Mouse (Mus musculus): Measurements from ENCODE around the gene Synj1. TPM values are rescaled to one million over a fixed set of nuclear protein-coding genes. Genes with fewer than 3 reads are reported as not detected.

The Synj1 gene
- total and polyA plus RNA-seq, 3 experiments = 4.6 to 20.7 (median 8.1) TPM

GRCm38 (mm10) chr16:91029161-91029743, 18.1 kb upstream of the Synj1 start:
- H3K4me3 ChIP-seq (replicated peaks in 1 of 3; ENCODE audit: low read depth in 2 of 3, low read length in 2 of 3, poor library complexity in 1 of 3) = no peak overlapping the region
- peaks cover 0 to 2% of the 10 kb centered on the region in 2 experiments; a peak in 1 of 4 replicates for H3K4me1 ChIP-seq (ENCODE audit: control insufficient read depth in 1 of 2, insufficient read depth in 2 of 2)
- TF ChIP-seq HCFC1 (IDR thresholded peaks at IDR 0.05; ENCODE audit: low read depth, low read length) = no peak
- no peak for DNase-seq (ENCODE audit: extremely low read depth)
- H3K36me3 ChIP-seq (replicated peaks in 1 of 2; ENCODE audit: control insufficient read depth in 1 of 2, insufficient read depth in 1 of 2, low read length in 1 of 2) = peaks cover 67 to 96% of the 10 kb centered on the region in 2 experiments
- H3K79me2 ChIP-seq (replicated peaks; ENCODE audit: control insufficient read depth, extremely low read depth, insufficient read depth, poor library complexity, severe bottlenecking) = 0 out of 2 replicates have a peak, but pooled peaks cover 9% of the 10 kb centered on the region
- H3K27me3 ChIP-seq (replicated peaks) = no peaks in the 10 kb centered on the region
- in situ Hi-C loops (cut with MboI; ENCODE audit: low pct_ligation_motif_present, low pct_unique_long_range_greater_than_20kb, low sequenced_read_pairs) = no loop called here
- no peak overlapping the region for H3K27ac ChIP-seq (ENCODE audit: insufficient read depth, low read depth)
- no peak overlapping the region for H3K9ac ChIP-seq (ENCODE audit: insufficient read depth, low read depth)
- H3K9me3 ChIP-seq (replicated peaks; ENCODE audit: low read length) = no peaks in the 10 kb centered on the region
- dilution Hi-C loops (cut with MboI; ENCODE audit: extremely low pct_ligation_motif_present, extremely low pct_unique_long_range_greater_than_20kb, low sequenced_read_pairs) = no loop called here
- H3K4me2 ChIP-seq (ENCODE audit: insufficient read depth, low read depth, poor library complexity, severe bottlenecking) = no peak overlapping the region

DNA sequence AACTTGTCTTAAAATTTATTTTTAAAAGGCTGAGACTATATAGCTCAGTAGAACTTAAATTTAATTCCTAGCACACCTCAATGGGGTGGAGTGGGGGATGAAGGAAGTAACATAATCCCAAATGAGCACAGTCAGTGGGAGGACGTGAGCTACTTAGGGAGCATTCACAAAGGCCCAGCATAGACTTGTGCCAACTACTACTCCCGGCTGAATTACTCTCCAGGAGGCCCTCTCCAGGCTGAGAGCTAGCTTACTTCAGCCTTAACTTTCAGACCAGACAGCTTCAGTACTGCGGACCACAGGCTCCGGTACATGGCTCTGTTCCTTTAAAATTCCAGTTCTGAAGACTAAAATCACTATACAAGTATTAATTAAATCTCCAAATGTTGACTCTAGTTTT, 15.2 kb upstream of the Synj1 start:
- H3K79me2 ChIP-seq (replicated peaks; ENCODE audit: control insufficient read depth, extremely low read depth, insufficient read depth, poor library complexity, severe bottlenecking) = peaks cover 6% of the 10 kb centered on the region; the same call in 1 of the 2 replicates
- dilution Hi-C loops (cut with MboI; ENCODE audit: extremely low pct_ligation_motif_present, extremely low pct_unique_long_range_greater_than_20kb, low sequenced_read_pairs) (no loop called here), in situ Hi-C loops (cut with MboI; ENCODE audit: low pct_ligation_motif_present, low pct_unique_long_range_greater_than_20kb, low sequenced_read_pairs) (no loop called here)
- no peak overlapping the region for H3K9ac ChIP-seq (ENCODE audit: insufficient read depth, low read depth)
- H3K4me2 ChIP-seq (ENCODE audit: insufficient read depth, low read depth, poor library complexity, severe bottlenecking) = no peak overlapping the region
- H3K4me1 ChIP-seq (ENCODE audit: control insufficient read depth in 1 of 2, insufficient read depth in 2 of 2) = peaks cover 0 to 6% of the 10 kb centered on the region in 2 experiments; a peak in 2 of 4 replicates
- no peak overlapping the region for H3K4me3 ChIP-seq (replicated peaks in 1 of 3; ENCODE audit: low read depth in 2 of 3, low read length in 2 of 3, poor library complexity in 1 of 3)
- no peak overlapping the region for H3K27ac ChIP-seq (ENCODE audit: insufficient read depth, low read depth)
- DNase-seq (ENCODE audit: extremely low read depth) = no peak
- peaks cover 2% of the 10 kb centered on the region for H3K9me3 ChIP-seq (replicated peaks; ENCODE audit: low read length)
- H3K36me3 ChIP-seq (replicated peaks in 1 of 2; ENCODE audit: control insufficient read depth in 1 of 2, insufficient read depth in 1 of 2, low read length in 1 of 2) = peaks cover 67 to 91% of the 10 kb centered on the region in 2 experiments
- H3K27me3 ChIP-seq (replicated peaks) = no peaks in the 10 kb centered on the region
- TF ChIP-seq HCFC1 (IDR thresholded peaks at IDR 0.05; ENCODE audit: low read depth, low read length) (no peak), ELF1 (IDR thresholded peaks at IDR 0.05; ENCODE audit: low read depth, low read length) (no peak), RAD21 (IDR thresholded peaks at IDR 0.05; ENCODE audit: low read depth, low read length) (no peak), SMC3 (IDR thresholded peaks at IDR 0.05; ENCODE audit: low read depth, low read length) (no peak)

GRCm38 (mm10) chr16:91023384-91023783, 12.3 kb upstream of the Synj1 start:
- Histone ChIP-seq H3K36me3 (replicated peaks in 1 of 2; ENCODE audit: control insufficient read depth in 1 of 2, insufficient read depth in 1 of 2, low read length in 1 of 2) (peaks cover 73 to 94% of the 10 kb centered on the region in 2 experiments), H3K9ac (ENCODE audit: insufficient read depth, low read depth) (no peak overlapping the region), H3K27ac (ENCODE audit: insufficient read depth, low read depth) (no peak overlapping the region), H3K4me3 (replicated peaks in 1 of 3; ENCODE audit: low read depth in 2 of 3, low read length in 2 of 3, poor library complexity in 1 of 3) (no peak overlapping the region), H3K27me3 (replicated peaks) (no peaks in the 10 kb centered on the region), H3K4me1 (ENCODE audit: control insufficient read depth in 1 of 2, insufficient read depth in 2 of 2) (peaks cover 0 to 9% of the 10 kb centered on the region in 2 experiments; a peak in 2 of 4 replicates), H3K9me3 (replicated peaks; ENCODE audit: low read length) (peaks cover 2% of the 10 kb centered on the region), H3K79me2 (replicated peaks; ENCODE audit: control insufficient read depth, extremely low read depth, insufficient read depth, poor library complexity, severe bottlenecking) (no peaks in the 10 kb centered on the region; the same call in 1 of the 2 replicates), H3K4me2 (ENCODE audit: insufficient read depth, low read depth, poor library complexity, severe bottlenecking) (no peak overlapping the region)
- in situ Hi-C loops (cut with MboI; ENCODE audit: low pct_ligation_motif_present, low pct_unique_long_range_greater_than_20kb, low sequenced_read_pairs) (no loop called here), dilution Hi-C loops (cut with MboI; ENCODE audit: extremely low pct_ligation_motif_present, extremely low pct_unique_long_range_greater_than_20kb, low sequenced_read_pairs) (no loop called here)
- DNase-seq (ENCODE audit: extremely low read depth) = peak; percentile 52
- TF ChIP-seq KAT2A (IDR thresholded peaks at IDR 0.05; ENCODE audit: insufficient replicate concordance, low read length) = no peak
- no peak for TF ChIP-seq ZKSCAN1 (IDR thresholded peaks at IDR 0.05; ENCODE audit: borderline replicate concordance, low read depth, low read length)
- no peak for TF ChIP-seq JUND (conservative IDR thresholded peaks at IDR 0.05; ENCODE audit: low read depth, low read length)
- TF ChIP-seq ZNF384 (IDR thresholded peaks at IDR 0.05; ENCODE audit: low read depth, low read length) = peak; percentile 31; the same call in 1 of the 2 replicates
- no peak for TF ChIP-seq PAX5 (IDR thresholded peaks at IDR 0.05; ENCODE audit: low read length)
- TF ChIP-seq USF1 (IDR thresholded peaks at IDR 0.05; ENCODE audit: low read depth, low read length) = no peak
- peak; percentile 64 to 70 for TF ChIP-seq CTCF (conservative IDR thresholded peaks at IDR 0.05 in 1 of 2, IDR thresholded peaks at IDR 0.05 in 1 of 2; ENCODE audit: low read depth in 2 of 2, low read length in 2 of 2)
- TF ChIP-seq MEF2A (IDR thresholded peaks at IDR 0.05; ENCODE audit: borderline replicate concordance, low read depth, low read length) = no peak
- TF ChIP-seq SMC3 (IDR thresholded peaks at IDR 0.05; ENCODE audit: low read depth, low read length) = peak; percentile 33
- TF ChIP-seq MAZ (IDR thresholded peaks at IDR 0.05; ENCODE audit: low read depth, low read length) = no peak
- no peak for TF ChIP-seq MAFK (IDR thresholded peaks at IDR 0.05; ENCODE audit: insufficient replicate concordance, low read length)
- TF ChIP-seq BHLHE40 (IDR thresholded peaks at IDR 0.05; ENCODE audit: low read depth, low read length) = no peak
- TF ChIP-seq MYC (IDR thresholded peaks at IDR 0.05; ENCODE audit: low read depth, low read length) = 0 out of 2 replicates have a peak, but pooled peaks have one; percentile 30
